Mouse (Mus musculus): ENCODE data around the gene Scml4.

The Scml4 gene

GRCm38 (mm10) chr10:42903054-42903453 is 42.9 kb downstream of the Scml4 start:
- DNase-seq: no peak

GRCm38 (mm10) chr10:42908562-42908961 is 48.4 kb downstream of the Scml4 start:
- no peak for DNase-seq

GRCm38 (mm10) chr10:42910567-42910966 is 50.4 kb downstream of the Scml4 start:
- DNase-seq: no peak

GRCm38 (mm10) chr10:42912056-42912455 is 51.9 kb downstream of the Scml4 start:
- no peak for DNase-seq

DNA sequence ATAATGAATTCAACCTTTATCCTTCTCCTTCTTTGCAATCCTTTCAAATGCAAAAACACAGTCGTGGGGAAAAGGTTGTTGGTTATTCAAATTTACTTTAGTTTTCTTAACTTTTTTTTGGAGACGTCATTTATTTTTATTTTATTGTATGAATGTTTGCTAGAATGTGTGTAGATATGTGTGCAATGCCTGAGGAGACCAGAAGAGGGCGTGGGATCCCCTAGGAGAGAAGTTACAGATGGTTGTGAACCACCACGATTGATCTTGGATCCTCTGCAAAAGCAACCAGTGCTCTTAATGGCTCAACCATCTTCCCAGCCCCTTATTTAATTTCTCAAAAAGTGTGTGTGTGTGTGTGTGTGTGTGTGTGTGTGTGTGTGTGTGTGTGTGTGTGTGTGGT is 53.0 kb downstream of the Scml4 start:
- no peak for DNase-seq

GRCm38 (mm10) chr10:42914146-42914545 is 54.0 kb downstream of the Scml4 start:
- DNase-seq: no peak

DNA sequence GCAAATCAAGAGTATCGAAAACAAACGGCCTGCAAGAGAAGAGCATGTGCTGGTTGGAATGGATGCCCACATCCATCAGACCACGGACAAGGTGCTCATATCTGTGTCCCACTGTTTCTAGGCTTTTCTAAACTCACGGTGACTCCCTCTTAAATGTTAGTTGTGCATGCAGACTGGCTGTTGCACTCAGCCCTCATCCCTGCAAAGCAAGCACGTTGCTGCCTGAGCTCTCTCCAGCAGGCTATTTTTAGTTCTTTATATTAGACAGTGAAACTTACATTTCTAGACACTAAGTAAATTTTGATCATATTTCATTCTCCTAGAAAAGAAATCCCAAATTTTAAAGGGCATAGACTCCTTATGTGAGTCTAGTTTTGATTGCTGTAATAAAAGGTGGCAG is 57.2 kb downstream of the Scml4 start:
- DNase-seq: no peak

- no peak for DNase-seq
These were observed 59.6 kb downstream of the Scml4 start for GRCm38 (mm10) chr10:42919786-42920185.

DNA sequence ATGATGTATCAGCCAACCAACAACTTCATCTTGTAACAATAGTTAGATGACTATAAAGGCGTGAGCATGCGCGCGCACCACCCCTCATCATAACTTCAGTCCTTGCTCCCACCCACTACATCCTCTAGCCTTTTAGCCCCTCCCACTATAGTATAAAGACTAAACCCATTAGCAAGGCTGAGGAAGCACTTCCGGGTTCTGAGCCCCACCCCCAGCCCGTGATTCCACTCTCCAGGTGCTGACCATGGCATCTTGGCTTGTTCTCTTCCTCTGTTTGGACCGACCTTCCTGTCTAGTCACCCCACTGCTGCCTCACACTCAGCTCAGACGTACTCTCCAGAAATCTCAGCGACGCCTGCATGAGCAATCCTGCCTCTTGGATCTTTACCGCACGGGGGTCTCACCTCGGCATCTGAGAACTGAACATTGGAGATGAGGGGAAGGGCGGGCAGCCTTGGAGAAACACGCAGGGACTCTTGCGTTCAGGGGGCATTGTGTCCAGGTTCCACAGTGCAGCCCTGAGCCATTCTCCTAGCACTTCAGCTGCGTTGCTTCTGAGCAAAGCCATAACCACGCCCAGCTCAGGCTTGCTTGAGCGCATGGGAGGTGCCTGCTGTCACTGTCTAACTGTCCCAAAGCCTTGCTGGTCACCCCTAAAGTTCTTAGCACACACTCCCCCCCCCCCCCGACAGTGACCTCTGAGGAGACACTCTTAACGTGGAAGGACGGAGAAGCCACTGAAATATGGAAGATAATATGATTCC is 65.1 kb downstream of the Scml4 start:
- DNase-seq: no peak

DNA sequence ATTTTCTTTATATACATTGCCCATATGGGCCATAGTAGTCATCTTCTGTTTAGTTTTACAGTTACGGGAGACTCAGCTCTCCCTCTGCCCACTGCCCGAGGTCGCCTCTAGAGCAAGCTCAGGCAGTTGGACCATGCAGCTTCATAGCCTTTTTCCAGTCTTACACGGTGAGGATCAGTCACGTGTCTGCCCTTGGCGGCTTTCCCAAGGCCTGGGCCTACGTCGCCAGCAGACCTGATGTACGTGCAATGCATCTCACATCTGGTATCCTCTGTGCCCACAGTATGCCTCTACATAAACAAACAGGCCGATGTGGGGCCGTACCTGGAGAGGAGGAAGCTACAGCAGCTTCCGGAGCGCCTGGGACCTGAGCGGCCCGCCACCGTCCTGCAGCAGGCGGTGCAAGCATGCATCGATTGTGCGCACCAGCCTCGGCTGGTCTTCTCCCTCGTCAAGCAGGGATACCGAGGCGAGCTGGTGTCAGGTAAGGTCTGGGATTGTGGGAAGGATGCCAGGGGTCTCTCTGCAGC is 70.0 kb downstream of the Scml4 start:
- DNase-seq: no peak

DNA sequence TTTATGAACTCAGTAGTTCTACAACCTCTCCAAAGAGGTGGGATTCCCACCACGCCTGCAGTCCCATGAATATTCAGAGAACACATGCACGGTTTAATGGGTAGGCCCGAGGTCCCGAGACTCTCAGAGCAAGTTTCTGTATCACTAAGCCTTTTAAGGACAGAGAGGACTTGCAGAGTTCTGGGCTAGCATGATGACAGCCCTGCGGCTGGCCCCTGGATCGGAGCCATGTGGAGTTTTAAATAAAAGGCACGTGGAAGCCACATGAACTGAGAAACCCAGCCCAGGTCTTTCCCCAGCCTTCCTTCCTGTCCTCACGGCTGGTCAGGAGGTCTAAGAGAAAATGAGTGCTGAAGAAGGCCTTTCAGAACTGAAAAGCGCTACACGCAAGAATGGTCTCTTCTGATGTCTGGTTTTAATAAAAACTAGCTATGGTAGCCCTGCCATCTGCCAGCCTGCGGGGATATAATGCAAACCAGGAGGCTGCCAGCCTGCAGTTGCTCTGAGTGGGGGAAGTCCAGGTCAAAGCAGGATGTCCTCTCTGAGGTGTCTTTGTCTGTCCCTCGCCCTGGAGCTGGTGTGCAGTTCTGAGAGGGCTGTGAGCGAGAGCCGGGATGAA is 72.8 kb downstream of the Scml4 start:
- DNase-seq: no peak

DNA sequence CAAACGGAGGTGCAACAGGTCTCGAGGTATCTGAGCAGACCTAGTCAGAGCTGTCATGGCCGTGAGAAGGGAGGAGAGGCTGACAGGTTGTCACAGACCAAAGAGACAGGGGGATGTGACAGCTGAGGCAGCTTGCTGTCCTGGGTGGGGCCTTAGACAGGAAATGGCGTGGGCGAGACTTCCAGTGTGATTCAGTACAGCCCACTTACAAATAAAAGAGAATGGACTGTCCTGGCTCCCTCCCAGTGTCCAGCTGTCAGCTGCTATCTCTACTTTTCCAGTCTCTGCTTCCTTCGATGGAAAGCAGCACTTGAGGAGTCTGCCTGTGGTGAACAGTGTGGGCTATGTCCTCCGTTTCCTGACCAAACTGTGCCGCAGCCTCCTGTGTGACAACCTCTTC is 74.5 kb downstream of the Scml4 start:
- no peak for DNase-seq

GRCm38 (mm10) chr10:42936205-42936604 is 76.0 kb downstream of the Scml4 start:
- DNase-seq: no peak

DNA sequence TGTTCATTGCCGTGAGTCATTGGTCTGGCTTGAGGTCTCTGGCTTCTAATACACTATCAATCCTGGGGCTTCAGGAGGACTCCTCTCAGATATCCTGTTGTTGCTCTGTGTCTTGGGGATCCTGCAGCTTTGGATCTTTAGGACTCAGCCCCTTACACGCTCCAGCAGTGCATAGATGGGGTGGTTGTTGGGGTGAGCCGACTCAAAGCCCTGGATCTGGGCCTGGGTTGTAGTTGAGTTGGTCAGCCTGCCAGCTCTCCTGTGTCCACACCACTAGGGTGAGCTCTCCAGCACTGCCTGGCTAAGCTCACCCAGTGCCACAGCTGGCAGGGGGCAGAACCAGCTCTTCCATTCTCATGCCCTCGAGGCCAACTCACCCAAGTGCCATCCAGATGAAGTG is 78.2 kb downstream of the Scml4 start:
- no peak for DNase-seq

GRCm38 (mm10) chr10:42939691-42940090 is 79.5 kb downstream of the Scml4 start:
- DNase-seq: no peak

GRCm38 (mm10) chr10:42940193-42941050 is 80.3 kb downstream of the Scml4 start:
- no peak for DNase-seq

GRCm38 (mm10) chr10:42941278-42941677 is 81.1 kb downstream of the Scml4 start:
- no peak for DNase-seq

DNA sequence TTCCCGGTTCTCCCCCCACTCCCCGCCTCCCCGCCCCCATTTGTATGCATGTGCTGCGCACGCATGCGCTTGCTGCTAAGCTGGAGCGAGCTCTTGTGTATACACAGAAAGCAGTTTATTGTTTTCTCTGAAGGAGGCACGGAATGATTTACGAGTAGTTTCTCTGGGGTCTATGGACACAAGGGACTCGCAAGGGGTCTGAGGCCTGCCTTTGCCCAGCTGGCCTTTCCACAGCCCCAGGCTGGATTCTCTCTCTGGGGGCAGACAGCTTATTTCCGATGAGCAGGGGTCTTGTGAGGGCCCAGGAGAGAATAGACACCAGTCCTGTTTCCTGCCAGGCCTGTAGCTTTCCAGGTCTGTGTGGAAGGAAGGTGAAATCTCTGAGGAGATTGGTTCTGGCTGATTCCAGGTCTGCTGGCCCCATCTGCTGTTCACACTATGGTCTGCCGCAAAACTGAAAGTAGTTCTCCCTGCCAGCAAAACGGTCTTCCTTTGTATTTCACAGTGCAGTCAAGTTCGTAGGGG is 81.6 kb downstream of the Scml4 start:
- DNase-seq: peak; percentile 9

- DNase-seq: no peak
These were observed 82.1 kb downstream of the Scml4 start for GRCm38 (mm10) chr10:42942300-42942699.

DNA sequence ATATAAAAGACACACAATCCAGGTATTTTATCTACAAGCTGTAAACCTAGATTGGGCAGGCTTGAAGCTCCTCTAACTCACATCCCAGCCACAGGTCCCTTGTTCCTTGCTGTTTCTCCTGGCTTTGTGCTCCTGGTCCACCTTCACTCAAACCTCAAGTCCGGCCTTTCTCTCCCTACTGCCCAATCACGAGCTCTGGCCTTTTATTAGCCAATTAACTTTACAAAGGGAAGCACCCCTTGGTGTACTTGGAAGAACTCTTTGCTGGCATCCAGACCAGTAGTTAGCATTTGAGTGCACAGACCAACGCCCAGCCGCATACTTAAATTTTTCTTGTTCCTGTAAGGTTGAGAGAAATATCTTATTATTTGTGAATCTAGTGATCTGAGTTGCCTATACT is 85.1 kb downstream of the Scml4 start:
- no peak for DNase-seq

DNA sequence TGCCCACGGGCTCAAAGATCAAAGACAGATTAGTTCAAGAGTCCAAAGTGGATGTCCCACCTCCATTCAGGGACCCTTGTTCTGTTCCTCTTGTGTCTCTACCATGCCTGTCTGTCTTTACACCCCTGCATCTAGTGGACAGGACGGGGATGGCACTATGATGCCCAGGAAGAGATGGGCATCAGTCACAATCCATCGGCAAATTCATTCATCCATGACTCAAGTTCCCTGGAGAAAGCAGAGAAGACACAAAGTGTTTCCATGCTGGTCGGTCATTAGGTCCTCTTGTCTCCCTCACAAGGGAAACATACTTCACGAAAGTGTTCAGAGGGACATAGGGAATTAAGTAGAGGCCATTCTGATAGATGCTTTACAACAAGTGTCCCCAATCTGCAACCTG is 87.2 kb downstream of the Scml4 start:
- DNase-seq: no peak

- no peak for DNase-seq
These were observed 90.1 kb downstream of the Scml4 start for GRCm38 (mm10) chr10:42950252-42950751.
